Mouse (Mus musculus) midbrain, embryonic 16.5 days (tissue): ENCODE results near the gene D630039A03Rik. TPM values are rescaled to one million over a fixed set of nuclear protein-coding genes. Genes with fewer than 3 reads are reported as not detected.

ENCODE experiments used
- ATAC-seq: fragments of 200-750 bp; cut with Nextera tagmentation; 2 replicates; pipeline ENCODE4 v1.8.0; 2017; ENCODE audit warnings: moderate TSS enrichment
- H3K27ac ChIP-seq: fragments of 300-500 bp; sonication (generic); 2 replicates; pipeline ENCODE4 v1.5.1; 2014; ENCODE audit warnings: mild to moderate bottlenecking, low read length, mixed read lengths
- H3K27me3 ChIP-seq: fragments of 300-500 bp; sonication (generic); 2 replicates; pipeline ENCODE4 v1.6.1; 2014; ENCODE audit warnings: low read depth, low read length, mixed read lengths; ENCODE audit not compliant: control insufficient read depth, insufficient read depth
- H3K36me3 ChIP-seq: fragments of 300-500 bp; sonication (generic); 2 replicates; pipeline ENCODE4 v1.6.1; 2014; ENCODE audit warnings: mild to moderate bottlenecking, low read length, moderate library complexity, mixed read lengths; ENCODE audit not compliant: control insufficient read depth, insufficient read depth
- H3K4me1 ChIP-seq: fragments of 300-500 bp; sonication (generic); 2 replicates; pipeline ENCODE4 v1.6.1; 2014; ENCODE audit warnings: mild to moderate bottlenecking, low read length, mixed read lengths; ENCODE audit not compliant: control insufficient read depth, insufficient read depth
- H3K4me2 ChIP-seq: fragments of 300-500 bp; sonication (generic); 2 replicates; pipeline ENCODE4 v1.6.1; 2014; ENCODE audit warnings: mild to moderate bottlenecking, low read length, mixed read lengths
- H3K4me3 ChIP-seq: fragments of 300-500 bp; sonication (generic); 2 replicates; pipeline ENCODE4 v1.5.1; 2014; ENCODE audit warnings: low read depth, mild to moderate bottlenecking, low read length, moderate library complexity, mixed read lengths
- H3K9ac ChIP-seq: fragments of 300-500 bp; sonication (generic); 2 replicates; pipeline ENCODE4 v1.6.1; 2014; ENCODE audit warnings: low read depth, low read length, mixed read lengths
- H3K9me3 ChIP-seq: fragments of 300-500 bp; sonication (generic); replicated peaks from 2 replicates; pipeline ENCODE4 v1.6.1; 2014; ENCODE audit warnings: mild to moderate bottlenecking, low read length, mixed read lengths; ENCODE audit not compliant: control insufficient read depth, poor library complexity, severe bottlenecking
- WGBS: fragments of 180-500 bp; shearing (Covaris S2); extraction: QIAGEN DNeasy Blood & Tissue Kit; methylation state at CpG from one replicate; pipeline ENCODE4 v1.1.7; 2014; 5-methylcytosine and 5-hydroxymethylcytosine counted together
- polyA plus RNA-seq: library from polyadenylated mRNA; unstranded; fragments of >200 nt; fragmentation: Nextera tagmentation; extraction: Ambion mirVana; gene quantifications from 2 replicates; pipeline ENCODE4 v1.2.1, GENCODE M21; 2015

Gene D630039A03Rik
- polyA plus RNA-seq, 1 experiment from 2014 or later, result not detected

GRCm38 (mm10) chr4:57954991-57955390 lies 38.9 kb upstream of the D630039A03Rik start:
- Histone ChIP-seq H3K4me3 (peak overlapping the region; percentile 86), H3K36me3 (peaks cover 15% of the 10 kb centered on the region), H3K9me3 (no peaks in the 10 kb centered on the region), H3K27me3 (no peaks in the 10 kb centered on the region), H3K4me1 (peaks cover 25% of the 10 kb centered on the region), H3K9ac (no peak overlapping the region; the same call in 1 of the 2 replicates), H3K27ac (peak overlapping the region; percentile 89; the same call in 1 of the 2 replicates), H3K4me2 (peak overlapping the region; percentile 69)
- ATAC-seq, result no peak
- WGBS, result 77% methylated on average over 8 of the region's 8 CpGs

- no peaks in the 10 kb centered on the region for H3K9me3 ChIP-seq
- H3K4me2 ChIP-seq, result peak overlapping the region; percentile 69
- peak overlapping the region; percentile 86 for H3K4me3 ChIP-seq
- peaks cover 25% of the 10 kb centered on the region for H3K4me1 ChIP-seq
- no peak overlapping the region for H3K27ac ChIP-seq
- 68% methylated on average over 6 of the region's 6 CpGs for WGBS
- H3K9ac ChIP-seq, result no peak overlapping the region
- H3K27me3 ChIP-seq, result no peaks in the 10 kb centered on the region
- peaks cover 19% of the 10 kb centered on the region for H3K36me3 ChIP-seq
- ATAC-seq, result no peak
These were observed 38.5 kb upstream of the D630039A03Rik start for GRCm38 (mm10) chr4:57954580-57954979.

DNA sequence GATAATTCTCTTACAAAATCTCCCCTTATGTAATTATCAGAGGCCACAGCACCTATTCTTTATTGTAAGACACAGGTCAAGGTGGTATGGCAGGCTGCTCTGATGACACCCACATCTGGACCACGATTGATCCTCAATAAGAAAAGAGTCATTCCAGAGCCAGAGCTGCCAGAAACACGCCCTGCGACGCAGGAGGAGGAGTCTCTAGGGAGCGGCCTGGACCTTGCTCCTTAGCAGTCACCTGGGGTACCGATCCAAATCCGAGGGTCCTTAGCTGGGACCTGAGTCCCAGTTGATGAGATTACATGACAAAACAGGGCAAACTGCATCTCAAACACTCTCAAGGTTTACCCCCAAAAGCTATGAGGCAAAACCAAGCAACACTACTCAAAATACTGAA lies 37.7 kb upstream of the D630039A03Rik start:
- Histone ChIP-seq H3K4me1 (peaks cover 25% of the 10 kb centered on the region), H3K36me3 (peaks cover 22% of the 10 kb centered on the region), H3K9ac (no peak overlapping the region), H3K27me3 (no peaks in the 10 kb centered on the region), H3K4me3 (no peak overlapping the region), H3K9me3 (no peaks in the 10 kb centered on the region), H3K27ac (no peak overlapping the region), H3K4me2 (peak overlapping the region; percentile 69; the same call in 1 of the 2 replicates)
- no peak for ATAC-seq
- WGBS, result 91% methylated on average over 7 of the region's 7 CpGs

- no peaks in the 10 kb centered on the region for H3K9me3 ChIP-seq
- H3K4me2 ChIP-seq, result no peak overlapping the region
- no peak for ATAC-seq
- H3K4me1 ChIP-seq, result peaks cover 25% of the 10 kb centered on the region
- no peak overlapping the region for H3K4me3 ChIP-seq
- H3K9ac ChIP-seq, result no peak overlapping the region
- WGBS, result 72% methylated on average over 1 of the region's 1 CpGs
- H3K27me3 ChIP-seq, result no peaks in the 10 kb centered on the region
- peaks cover 29% of the 10 kb centered on the region for H3K36me3 ChIP-seq
- H3K27ac ChIP-seq, result no peak overlapping the region
These were observed 36.8 kb upstream of the D630039A03Rik start for GRCm38 (mm10) chr4:57952891-57953290.

- Histone ChIP-seq H3K9me3 (no peaks in the 10 kb centered on the region), H3K27me3 (no peaks in the 10 kb centered on the region), H3K4me2 (no peak overlapping the region), H3K4me3 (no peak overlapping the region), H3K9ac (no peak overlapping the region), H3K27ac (no peak overlapping the region), H3K36me3 (peaks cover 29% of the 10 kb centered on the region), H3K4me1 (peaks cover 25% of the 10 kb centered on the region)
- ATAC-seq, result no peak
- 94% methylated on average over 3 of the region's 3 CpGs for WGBS
These were observed 36.3 kb upstream of the D630039A03Rik start for GRCm38 (mm10) chr4:57952416-57952815.

GRCm38 (mm10) chr4:57949866-57950265 lies 33.8 kb upstream of the D630039A03Rik start:
- Histone ChIP-seq H3K9ac (no peak overlapping the region), H3K4me3 (no peak overlapping the region), H3K4me1 (peaks cover 15% of the 10 kb centered on the region), H3K36me3 (peaks cover 38% of the 10 kb centered on the region), H3K27me3 (no peaks in the 10 kb centered on the region), H3K27ac (no peak overlapping the region), H3K9me3 (no peaks in the 10 kb centered on the region), H3K4me2 (no peak overlapping the region)
- no peak for ATAC-seq
- 95% methylated on average over 6 of the region's 6 CpGs for WGBS

DNA sequence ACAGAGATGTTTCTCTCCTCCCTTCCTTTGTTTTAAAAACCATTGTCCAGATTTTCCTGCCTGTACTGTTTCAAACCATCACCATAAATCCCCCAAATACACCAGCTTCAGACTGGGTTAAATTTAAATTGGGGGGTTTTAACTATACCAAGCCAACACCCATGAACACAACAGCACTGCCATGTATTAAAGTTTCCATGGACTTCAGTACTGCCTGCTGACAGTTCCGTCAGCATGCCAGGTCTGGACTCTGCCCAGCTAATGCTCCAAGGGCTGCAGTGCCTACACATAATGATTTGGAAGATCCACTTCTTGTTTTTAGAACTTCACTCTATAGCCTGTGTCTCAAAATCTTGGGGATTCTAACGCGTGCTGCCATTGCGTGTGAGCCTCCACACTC lies 31.4 kb upstream of the D630039A03Rik start:
- no peak overlapping the region for H3K4me3 ChIP-seq
- ATAC-seq, result no peak
- H3K36me3 ChIP-seq, result peaks cover 43% of the 10 kb centered on the region
- H3K4me2 ChIP-seq, result no peak overlapping the region
- no peak overlapping the region for H3K9ac ChIP-seq
- no peaks in the 10 kb centered on the region for H3K27me3 ChIP-seq
- H3K4me1 ChIP-seq, result no peaks in the 10 kb centered on the region
- no peaks in the 10 kb centered on the region for H3K9me3 ChIP-seq
- no peak overlapping the region for H3K27ac ChIP-seq
- 96% methylated on average over 4 of the region's 4 CpGs for WGBS

GRCm38 (mm10) chr4:57947036-57947435 lies 30.9 kb upstream of the D630039A03Rik start:
- Histone ChIP-seq H3K27me3 (no peaks in the 10 kb centered on the region), H3K4me2 (no peak overlapping the region), H3K36me3 (peaks cover 44% of the 10 kb centered on the region), H3K4me1 (no peaks in the 10 kb centered on the region), H3K4me3 (no peak overlapping the region), H3K27ac (no peak overlapping the region), H3K9me3 (no peaks in the 10 kb centered on the region), H3K9ac (no peak overlapping the region)
- ATAC-seq, result no peak
- WGBS, result 85% methylated on average over 10 of the region's 10 CpGs

DNA sequence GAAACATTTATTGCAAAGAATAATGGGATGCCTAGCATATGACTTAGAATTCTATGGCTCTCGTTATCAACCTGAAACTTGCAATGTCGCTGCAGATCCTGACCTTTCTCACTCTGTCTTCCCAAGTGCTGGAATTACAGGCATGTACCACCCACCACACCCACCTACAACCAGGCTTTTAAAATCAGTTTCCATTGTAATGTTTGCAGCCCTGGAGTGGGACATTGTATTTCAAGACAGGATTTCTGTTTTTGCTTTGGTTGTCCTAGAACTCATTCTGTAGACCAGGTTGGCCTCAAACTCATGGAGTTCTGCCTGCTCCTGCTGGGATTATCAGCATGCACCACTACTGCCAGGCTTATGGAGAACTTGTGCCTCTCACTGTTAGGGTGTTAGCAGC lies 26.8 kb upstream of the D630039A03Rik start:
- no peak for ATAC-seq
- 96% methylated on average over 2 of the region's 2 CpGs for WGBS

More for the DNA sequence above, 26.8 kb upstream of the D630039A03Rik start:
- H3K4me3 ChIP-seq, result no peak overlapping the region
- no peaks in the 10 kb centered on the region for H3K27me3 ChIP-seq
- H3K4me1 ChIP-seq, result no peaks in the 10 kb centered on the region
- peaks cover 15% of the 10 kb centered on the region for H3K36me3 ChIP-seq
- H3K9ac ChIP-seq, result no peak overlapping the region
- H3K4me2 ChIP-seq, result no peak overlapping the region
- no peaks in the 10 kb centered on the region for H3K9me3 ChIP-seq
- H3K27ac ChIP-seq, result no peak overlapping the region
